Mouse (Mus musculus): Measurements from ENCODE around the gene Qrfp. TPM values are rescaled to one million over a fixed set of nuclear protein-coding genes. Genes with fewer than 3 reads are reported as not detected.
A peak's percentile ranks its signal among the peaks of the same experiment; 100 is the strongest.

The Qrfp gene
- polyA plus RNA-seq, 1 experiment, result 0.02 TPM

DNA sequence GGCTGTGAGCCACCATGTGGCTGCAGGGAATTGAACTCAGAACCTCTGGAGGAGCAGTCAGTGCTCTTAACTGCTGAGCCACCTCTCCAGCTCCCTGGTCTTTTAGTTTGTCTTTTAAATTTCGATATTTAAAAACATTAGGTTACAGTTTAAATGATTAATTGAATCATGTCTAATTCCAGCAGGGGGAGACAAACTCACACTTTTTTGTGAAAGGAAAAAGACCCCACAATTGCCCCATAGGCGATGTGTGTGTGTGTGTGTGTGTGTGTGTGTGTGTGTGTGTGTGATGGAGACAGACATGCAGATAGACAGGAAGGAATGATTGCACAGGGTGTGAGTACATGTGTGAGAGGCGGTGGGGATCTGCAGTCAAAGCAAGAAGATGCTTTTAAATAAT is 22.2 kb downstream of the Qrfp start:
- H3K36me3 ChIP-seq (ENCODE audit: control insufficient read depth, insufficient read depth, low read length), result peaks cover 4% of the 10 kb centered on the region
- no peaks in the 10 kb centered on the region for H3K27me3 ChIP-seq (ENCODE audit: control insufficient read depth, insufficient read depth, low read length)
- H3K4me1 ChIP-seq (ENCODE audit: control insufficient read depth, insufficient read depth, low read length), result no peaks in the 10 kb centered on the region
- H3K27ac ChIP-seq (ENCODE audit: control insufficient read depth, insufficient read depth, low read depth, low read length), result no peak overlapping the region
- TF ChIP-seq CTCF (IDR thresholded peaks at IDR 0.05; ENCODE audit: control insufficient read depth, insufficient read depth, insufficient replicate concordance, low read depth, low read length) (no peak), POLR2A (IDR thresholded peaks at IDR 0.05; ENCODE audit: control insufficient read depth, low read depth, low read length) (no peak)
- H3K4me3 ChIP-seq (ENCODE audit: control insufficient read depth, low read depth, low read length), result no peak overlapping the region

GRCm38 (mm10) chr2:31787029-31787428 is 23.4 kb downstream of the Qrfp start:
- Histone ChIP-seq H3K36me3 (ENCODE audit: control insufficient read depth, insufficient read depth, low read length) (peaks cover 5% of the 10 kb centered on the region), H3K4me3 (ENCODE audit: control insufficient read depth, low read depth, low read length) (no peak overlapping the region), H3K27ac (ENCODE audit: control insufficient read depth, insufficient read depth, low read depth, low read length) (no peak overlapping the region), H3K27me3 (ENCODE audit: control insufficient read depth, insufficient read depth, low read length) (no peaks in the 10 kb centered on the region), H3K4me1 (ENCODE audit: control insufficient read depth, insufficient read depth, low read length) (no peaks in the 10 kb centered on the region)
- peak; percentile 77; the same call in 1 of the 2 replicates for TF ChIP-seq CTCF (IDR thresholded peaks at IDR 0.05; ENCODE audit: control insufficient read depth, insufficient read depth, insufficient replicate concordance, low read depth, low read length)
- TF ChIP-seq POLR2A (IDR thresholded peaks at IDR 0.05; ENCODE audit: control insufficient read depth, low read depth, low read length), result no peak

DNA sequence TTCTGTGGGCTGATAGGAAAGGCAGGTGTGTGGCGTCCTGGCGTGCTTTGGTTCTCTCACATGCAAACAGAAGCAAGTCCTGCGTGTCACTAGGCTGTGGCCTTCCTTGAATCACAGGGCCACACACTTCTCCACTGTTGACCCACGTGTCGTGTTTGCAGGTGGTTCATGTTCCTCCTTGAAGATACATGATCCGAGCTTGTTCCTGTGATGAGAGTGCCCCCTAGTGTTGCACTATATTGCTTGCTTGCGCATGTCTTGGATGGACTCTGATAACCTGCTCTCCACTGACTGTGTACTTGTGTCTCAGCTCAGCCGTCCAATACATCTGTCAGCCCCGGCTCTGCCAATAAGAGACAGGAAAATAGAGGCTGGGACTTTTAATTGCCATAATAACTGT is 25.3 kb downstream of the Qrfp start:
- peak; percentile 56; the same call in 1 of the 2 replicates for TF ChIP-seq CTCF (IDR thresholded peaks at IDR 0.05; ENCODE audit: control insufficient read depth, insufficient read depth, insufficient replicate concordance, low read depth, low read length)
- TF ChIP-seq POLR2A (IDR thresholded peaks at IDR 0.05; ENCODE audit: control insufficient read depth, low read depth, low read length), result no peak
- Histone ChIP-seq H3K27ac (ENCODE audit: control insufficient read depth, insufficient read depth, low read depth, low read length) (no peak overlapping the region), H3K4me1 (ENCODE audit: control insufficient read depth, insufficient read depth, low read length) (no peaks in the 10 kb centered on the region), H3K4me3 (ENCODE audit: control insufficient read depth, low read depth, low read length) (no peak overlapping the region), H3K36me3 (ENCODE audit: control insufficient read depth, insufficient read depth, low read length) (peaks cover 6% of the 10 kb centered on the region), H3K27me3 (ENCODE audit: control insufficient read depth, insufficient read depth, low read length) (no peaks in the 10 kb centered on the region)

- Histone ChIP-seq H3K36me3 (ENCODE audit: control insufficient read depth, insufficient read depth, low read length) (peaks cover 6% of the 10 kb centered on the region), H3K4me1 (ENCODE audit: control insufficient read depth, insufficient read depth, low read length) (no peaks in the 10 kb centered on the region), H3K4me3 (ENCODE audit: control insufficient read depth, low read depth, low read length) (no peak overlapping the region), H3K27me3 (ENCODE audit: control insufficient read depth, insufficient read depth, low read length) (no peaks in the 10 kb centered on the region), H3K27ac (ENCODE audit: control insufficient read depth, insufficient read depth, low read depth, low read length) (no peak overlapping the region)
- TF ChIP-seq POLR2A (IDR thresholded peaks at IDR 0.05; ENCODE audit: control insufficient read depth, low read depth, low read length) (no peak), CTCF (IDR thresholded peaks at IDR 0.05; ENCODE audit: control insufficient read depth, insufficient read depth, insufficient replicate concordance, low read depth, low read length) (no peak)
Observed at GRCm38 (mm10) chr2:31782958-31783602, 27.3 kb downstream of the Qrfp start.

DNA sequence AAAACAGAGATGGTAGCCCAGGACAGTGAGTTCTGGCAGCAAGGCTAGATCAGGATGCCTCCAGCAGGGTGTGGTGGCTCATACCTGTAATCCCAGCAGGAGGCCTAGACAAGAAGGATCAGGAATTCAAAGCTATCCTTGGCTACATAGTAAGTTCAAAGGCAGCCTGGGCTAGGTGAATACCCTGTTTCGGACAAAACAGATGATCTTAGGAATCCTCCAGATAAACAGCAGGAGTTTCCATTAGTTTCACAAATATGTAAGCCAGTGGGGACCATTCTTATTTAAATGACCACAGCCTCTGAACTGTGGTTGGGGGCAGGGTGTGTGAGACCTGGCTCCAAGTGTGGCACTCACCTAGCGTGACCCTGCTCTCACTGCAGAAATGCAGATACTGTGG is 31.1 kb downstream of the Qrfp start:
- no peaks in the 10 kb centered on the region for H3K4me1 ChIP-seq (ENCODE audit: control insufficient read depth, insufficient read depth, low read length)
- no peak overlapping the region for H3K27ac ChIP-seq (ENCODE audit: control insufficient read depth, insufficient read depth, low read depth, low read length)
- TF ChIP-seq POLR2A (IDR thresholded peaks at IDR 0.05; ENCODE audit: control insufficient read depth, low read depth, low read length), result no peak
- no peak for TF ChIP-seq CTCF (IDR thresholded peaks at IDR 0.05; ENCODE audit: control insufficient read depth, insufficient read depth, insufficient replicate concordance, low read depth, low read length)
- H3K4me3 ChIP-seq (ENCODE audit: control insufficient read depth, low read depth, low read length), result no peak overlapping the region
- H3K36me3 ChIP-seq (ENCODE audit: control insufficient read depth, insufficient read depth, low read length), result peaks cover 3% of the 10 kb centered on the region; the same call in 1 of the 2 replicates
- no peaks in the 10 kb centered on the region for H3K27me3 ChIP-seq (ENCODE audit: control insufficient read depth, insufficient read depth, low read length)

- no peak for TF ChIP-seq CTCF (IDR thresholded peaks at IDR 0.05; ENCODE audit: control insufficient read depth, insufficient read depth, insufficient replicate concordance, low read depth, low read length)
- no peak for TF ChIP-seq POLR2A (IDR thresholded peaks at IDR 0.05; ENCODE audit: control insufficient read depth, low read depth, low read length)
- no peaks in the 10 kb centered on the region for H3K27me3 ChIP-seq (ENCODE audit: control insufficient read depth, insufficient read depth, low read length)
- H3K27ac ChIP-seq (ENCODE audit: control insufficient read depth, insufficient read depth, low read depth, low read length), result no peak overlapping the region
- no peaks in the 10 kb centered on the region for H3K4me1 ChIP-seq (ENCODE audit: control insufficient read depth, insufficient read depth, low read length)
- no peak overlapping the region for H3K4me3 ChIP-seq (ENCODE audit: control insufficient read depth, low read depth, low read length)
- no peaks in the 10 kb centered on the region; the same call in 1 of the 2 replicates for H3K36me3 ChIP-seq (ENCODE audit: control insufficient read depth, insufficient read depth, low read length)
Observed at GRCm38 (mm10) chr2:31776479-31776878, 33.9 kb downstream of the Qrfp start.

DNA sequence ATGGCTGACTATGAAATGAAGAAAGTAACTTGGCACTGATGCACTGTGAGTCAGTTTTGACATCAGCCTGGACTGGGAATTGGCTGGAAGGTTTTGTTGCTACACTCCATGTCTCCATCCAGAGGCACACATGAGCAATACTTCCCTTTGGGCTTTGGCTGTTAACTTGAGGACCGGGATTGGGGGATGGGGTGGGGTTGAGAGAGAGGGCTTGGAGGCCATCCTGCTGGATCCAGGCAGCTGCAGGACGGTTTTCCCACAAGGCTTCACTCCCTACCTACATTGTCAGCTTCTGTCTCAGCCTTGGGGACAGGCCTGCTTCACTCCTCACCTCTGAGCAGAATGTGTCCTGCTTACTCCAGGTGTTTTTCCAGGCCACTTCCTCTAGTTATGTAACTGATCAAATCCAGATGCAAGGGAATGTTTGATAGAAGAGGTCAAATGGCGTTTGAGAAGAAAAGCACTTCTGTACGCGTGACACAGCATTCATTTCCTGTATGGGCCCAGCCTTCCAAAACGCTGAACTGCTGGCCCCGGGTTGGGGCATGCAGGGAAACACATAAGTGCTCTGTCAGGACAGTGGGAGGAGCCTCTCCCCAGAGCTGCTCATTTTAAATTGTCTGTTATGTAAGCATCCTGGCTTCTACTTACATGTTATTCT is 39.5 kb downstream of the Qrfp start:
- TF ChIP-seq POLR2A (IDR thresholded peaks at IDR 0.05; ENCODE audit: control insufficient read depth, low read depth, low read length), result no peak
- TF ChIP-seq CTCF (IDR thresholded peaks at IDR 0.05; ENCODE audit: control insufficient read depth, insufficient read depth, insufficient replicate concordance, low read depth, low read length), result no peak
- H3K27me3 ChIP-seq (ENCODE audit: control insufficient read depth, insufficient read depth, low read length), result no peaks in the 10 kb centered on the region
- H3K4me1 ChIP-seq (ENCODE audit: control insufficient read depth, insufficient read depth, low read length), result peaks cover 9% of the 10 kb centered on the region
- no peak overlapping the region for H3K4me3 ChIP-seq (ENCODE audit: control insufficient read depth, low read depth, low read length)
- H3K27ac ChIP-seq (ENCODE audit: control insufficient read depth, insufficient read depth, low read depth, low read length), result peak overlapping the region; percentile 63
- H3K36me3 ChIP-seq (ENCODE audit: control insufficient read depth, insufficient read depth, low read length), result no peaks in the 10 kb centered on the region

Measured in testis, adult 2 months (tissue).